Mouse (Mus musculus): Measurements from ENCODE around the gene Prlhr. TPM values are rescaled to one million over a fixed set of nuclear protein-coding genes. Genes with fewer than 3 reads are reported as not detected.

Gene Prlhr
- polyA plus RNA-seq (2015; fragmentation: Nextera tagmentation; extraction: Ambion mirVana), result not detected in 2 replicates

GRCm38 (mm10) chr19:60468254-60468762 lies at the start of gene Prlhr:
Prlhr (minus strand) TSS chr19:60468304.

Other genes with a start within 250 kb of the Prlhr start
- 33.9 and 41.9 TPM in 2 replicates for gene Fam204a, start 241.6 kb downstream of the Prlhr start, polyA plus RNA-seq (2015; fragmentation: Nextera tagmentation; extraction: Ambion mirVana)
- 8.7 and 10.5 TPM in 2 replicates for gene Cacul1, start 112.7 kb upstream of the Prlhr start, polyA plus RNA-seq (2015; fragmentation: Nextera tagmentation; extraction: Ambion mirVana)